Mouse (Mus musculus): ENCODE measurements around the gene Plin3. TPM values are rescaled to one million over a fixed set of nuclear protein-coding genes. Genes with fewer than 3 reads are reported as not detected.

The Plin3 gene
- total RNA-seq, 1 experiment from 2014 or later: 13.5 TPM

- ATAC-seq (ENCODE audit: extremely low read depth, insufficient number of reproducible peaks, low FRiP score, poor library complexity, severe bottlenecking): no peak
These were observed 10.6 kb upstream of the Plin3 start, which contains the start of gene Uhrf1 for GRCm38 (mm10) chr17:56303160-56303846. Uhrf1 (plus strand) TSS chr17:56303321.

GRCm38 (mm10) chr17:56302363-56302996, 9.8 kb upstream of the Plin3 start:
- no peak for ATAC-seq (ENCODE audit: extremely low read depth, insufficient number of reproducible peaks, low FRiP score, poor library complexity, severe bottlenecking)

DNA sequence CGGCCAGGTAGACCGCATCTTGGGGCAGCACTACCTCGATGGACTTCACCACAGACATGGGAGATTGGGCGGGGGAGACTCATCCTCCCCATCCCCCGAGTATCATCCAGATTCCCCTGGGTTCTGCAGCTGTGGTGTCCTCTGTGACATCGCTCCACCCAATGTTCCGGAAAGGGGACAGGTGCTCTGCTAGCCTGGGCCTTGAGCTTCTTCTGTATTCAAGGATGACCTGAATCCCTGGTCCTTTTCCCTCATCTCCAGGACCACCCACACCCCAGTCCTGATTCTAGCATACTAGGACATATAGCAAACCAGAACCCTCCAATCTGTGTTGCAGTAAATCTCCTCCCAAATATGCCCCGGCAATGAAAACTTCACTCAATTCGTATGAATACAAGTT, 7.5 kb upstream of the Plin3 start, which contains the start of gene Arrdc5:
Arrdc5 (minus strand) TSS at position 101 of the 400 bp plus-strand sequence.
- no peak for ATAC-seq (ENCODE audit: extremely low read depth, insufficient number of reproducible peaks, low FRiP score, poor library complexity, severe bottlenecking)

GRCm38 (mm10) chr17:56298238-56298637, 5.6 kb upstream of the Plin3 start:
- no peak for ATAC-seq (ENCODE audit: extremely low read depth, insufficient number of reproducible peaks, low FRiP score, poor library complexity, severe bottlenecking)

- no peak for ATAC-seq (ENCODE audit: extremely low read depth, insufficient number of reproducible peaks, low FRiP score, poor library complexity, severe bottlenecking)
These were observed 3.5 kb upstream of the Plin3 start for GRCm38 (mm10) chr17:56296201-56296600.

DNA sequence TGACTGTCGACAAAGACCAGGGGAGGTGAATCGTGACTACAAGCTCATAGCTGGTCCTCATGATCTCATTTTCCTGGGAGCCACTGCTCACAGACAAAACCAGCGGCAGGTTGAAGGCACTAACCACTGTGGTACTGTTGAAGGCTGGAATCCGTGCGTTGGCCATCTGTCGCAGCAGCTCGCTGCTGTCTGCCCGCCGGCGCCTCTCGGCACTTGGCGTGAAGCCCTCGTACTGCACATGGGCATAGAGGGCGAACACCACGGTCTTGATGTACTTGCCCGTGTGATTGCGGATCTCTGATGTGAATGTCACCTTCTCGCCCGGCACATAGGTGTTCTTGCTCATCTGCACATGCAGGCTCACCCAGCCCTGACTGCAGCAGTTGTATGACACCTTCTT, 1.6 kb upstream of the Plin3 start:
- no peak for ATAC-seq (ENCODE audit: extremely low read depth, insufficient number of reproducible peaks, low FRiP score, poor library complexity, severe bottlenecking)

- no peak for ATAC-seq (ENCODE audit: extremely low read depth, insufficient number of reproducible peaks, low FRiP score, poor library complexity, severe bottlenecking)
These were observed 618 bp upstream of the Plin3 start for GRCm38 (mm10) chr17:56293291-56293690.

DNA sequence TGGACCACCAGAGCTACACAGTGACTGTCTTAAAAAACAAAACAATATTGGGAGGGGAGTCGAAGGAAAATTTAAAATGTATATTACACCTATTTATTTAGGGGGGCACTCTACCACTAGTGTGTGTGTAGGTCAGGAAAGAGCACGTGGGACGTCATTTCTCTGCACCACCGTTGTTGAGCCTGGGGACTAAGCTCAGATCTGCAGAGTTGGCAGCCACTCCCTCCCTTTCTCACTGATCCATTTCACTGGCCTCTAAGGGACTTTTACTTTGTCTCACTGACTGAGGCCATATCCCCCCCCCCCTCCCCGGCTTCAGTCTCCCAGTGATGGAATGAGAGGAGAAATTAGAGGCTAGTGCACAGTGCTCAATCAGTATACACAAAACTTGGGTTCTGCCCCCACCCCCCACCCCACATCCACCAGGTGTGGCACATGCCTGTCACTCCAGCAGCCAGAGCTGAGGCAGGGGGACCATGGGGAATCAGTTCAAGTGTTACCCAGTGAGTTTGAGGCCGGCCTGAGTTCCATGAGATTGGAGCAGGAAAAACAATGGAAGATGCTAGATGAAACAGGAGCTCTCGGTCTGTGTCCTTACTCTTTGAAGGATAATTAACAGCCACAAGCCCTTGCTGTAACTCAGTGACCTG, 722 bp downstream of the Plin3 start:
- ATAC-seq (ENCODE audit: extremely low read depth, insufficient number of reproducible peaks, low FRiP score, poor library complexity, severe bottlenecking): no peak

DNA sequence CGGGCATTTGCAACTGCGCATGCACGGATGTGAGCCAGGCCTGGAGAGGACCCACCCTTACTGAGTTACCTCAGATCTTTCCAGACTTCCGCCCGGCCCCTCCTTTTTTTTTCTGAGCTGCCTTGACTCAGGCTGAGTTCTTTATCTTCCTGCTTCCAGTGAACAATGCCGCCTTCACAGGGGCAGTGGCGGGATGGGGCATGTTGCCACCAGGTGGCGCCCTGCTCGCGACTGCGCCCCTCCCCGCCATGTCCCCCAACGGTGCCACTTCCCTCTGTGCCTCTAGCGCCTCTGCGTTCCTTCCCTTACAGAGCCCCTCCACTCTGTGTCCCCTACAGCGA, 1.5 kb downstream of the Plin3 start:
- peak; percentile 69 for ATAC-seq (ENCODE audit: extremely low read depth, insufficient number of reproducible peaks, low FRiP score, poor library complexity, severe bottlenecking)

DNA sequence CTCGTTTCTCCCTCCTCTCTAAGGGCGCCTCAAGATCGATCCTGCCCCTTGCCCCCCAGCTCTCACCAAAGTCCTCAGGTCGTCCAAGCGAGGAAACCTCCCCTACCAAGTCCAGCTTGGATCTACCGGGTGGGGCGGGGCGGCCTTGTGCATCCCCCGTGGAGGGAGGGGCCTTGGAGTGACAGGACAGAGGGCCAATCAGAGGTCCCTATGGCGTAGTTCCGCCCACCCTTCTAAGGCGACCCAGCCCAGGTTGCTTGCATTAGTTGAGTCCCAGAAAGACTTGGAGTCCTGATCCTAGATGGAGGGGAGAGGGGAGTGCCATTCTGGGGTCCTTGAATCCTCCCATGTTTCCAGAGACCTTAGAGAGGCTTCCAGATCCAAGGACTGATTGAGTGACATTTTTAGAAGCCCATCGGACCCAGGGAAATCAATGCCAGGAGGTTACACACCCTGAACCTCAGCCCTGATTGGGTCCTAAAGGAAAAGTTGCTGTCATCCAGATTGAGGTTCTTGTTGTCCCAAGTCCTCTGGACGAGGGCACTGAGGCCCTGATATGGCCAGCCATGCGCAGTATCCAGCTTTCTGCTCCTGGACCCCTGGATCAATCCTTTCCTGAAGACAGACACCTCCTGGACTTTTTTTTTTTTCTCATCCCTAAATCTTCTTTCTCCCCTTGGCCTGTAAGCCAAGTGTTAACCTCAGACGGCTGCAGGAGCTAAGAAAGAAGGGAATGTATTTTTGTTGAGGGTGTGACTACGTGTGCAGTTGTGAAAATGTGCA, 2.1 kb downstream of the Plin3 start:
- peak; percentile 72 for ATAC-seq (ENCODE audit: extremely low read depth, insufficient number of reproducible peaks, low FRiP score, poor library complexity, severe bottlenecking)

- ATAC-seq (ENCODE audit: extremely low read depth, insufficient number of reproducible peaks, low FRiP score, poor library complexity, severe bottlenecking): no peak
These were observed 3.0 kb downstream of the Plin3 start for GRCm38 (mm10) chr17:56289371-56290331.

GRCm38 (mm10) chr17:56288866-56289265, 3.8 kb downstream of the Plin3 start:
- no peak for ATAC-seq (ENCODE audit: extremely low read depth, insufficient number of reproducible peaks, low FRiP score, poor library complexity, severe bottlenecking)

- no peak for ATAC-seq (ENCODE audit: extremely low read depth, insufficient number of reproducible peaks, low FRiP score, poor library complexity, severe bottlenecking)
These were observed 4.8 kb downstream of the Plin3 start for GRCm38 (mm10) chr17:56287830-56288229.

- no peak for ATAC-seq (ENCODE audit: extremely low read depth, insufficient number of reproducible peaks, low FRiP score, poor library complexity, severe bottlenecking)
These were observed 6.7 kb downstream of the Plin3 start for GRCm38 (mm10) chr17:56285995-56286394.

DNA sequence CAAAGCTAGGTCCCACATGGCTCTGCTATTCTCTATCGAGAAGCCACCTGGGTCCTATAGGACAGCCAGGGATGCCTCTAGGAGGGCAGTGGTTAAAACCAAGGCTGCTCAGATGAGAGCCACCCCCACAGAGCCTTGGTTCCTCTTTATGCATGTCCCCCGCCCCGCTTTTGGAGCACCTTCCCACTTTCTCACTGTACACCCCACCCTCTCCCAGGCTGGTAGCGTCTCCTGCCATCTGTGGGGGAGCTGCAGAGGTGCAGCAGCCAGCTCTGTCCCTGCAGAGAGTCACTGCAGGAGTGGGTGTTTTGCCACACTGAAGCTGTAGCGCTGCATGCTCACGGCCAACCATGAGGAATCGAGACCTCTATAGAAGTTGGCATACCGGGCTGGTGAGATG, 9.4 kb downstream of the Plin3 start:
- ATAC-seq (ENCODE audit: extremely low read depth, insufficient number of reproducible peaks, low FRiP score, poor library complexity, severe bottlenecking): no peak

- ATAC-seq (ENCODE audit: extremely low read depth, insufficient number of reproducible peaks, low FRiP score, poor library complexity, severe bottlenecking): no peak
These were observed 9.9 kb downstream of the Plin3 start for GRCm38 (mm10) chr17:56282802-56283201.

DNA sequence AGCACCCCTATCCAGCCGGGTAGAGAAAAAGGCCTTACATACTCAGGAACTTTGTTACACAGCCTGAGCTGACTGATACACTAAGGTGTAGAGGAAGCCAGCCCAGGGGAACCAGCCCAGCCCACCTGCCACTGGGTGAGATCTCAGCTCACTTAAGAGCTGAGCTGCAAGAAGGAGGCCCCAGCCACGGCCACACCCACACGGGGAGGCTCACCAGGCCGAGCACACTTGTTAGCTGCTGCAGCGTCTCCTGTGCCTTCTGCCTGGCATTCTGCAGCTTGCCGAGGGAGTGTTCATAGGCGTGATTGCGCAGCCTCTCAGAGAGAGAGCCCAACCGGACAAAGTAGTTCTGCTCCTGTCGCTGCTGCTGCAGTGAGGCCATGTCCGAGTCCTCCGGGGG, 11.5 kb downstream of the Plin3 start:
- no peak for ATAC-seq (ENCODE audit: extremely low read depth, insufficient number of reproducible peaks, low FRiP score, poor library complexity, severe bottlenecking)

GRCm38 (mm10) chr17:56279481-56280155, 13.1 kb downstream of the Plin3 start:
- ATAC-seq (ENCODE audit: extremely low read depth, insufficient number of reproducible peaks, low FRiP score, poor library complexity, severe bottlenecking): no peak
